Mouse (Mus musculus) MEL (cell line): ENCODE data around the gene Rnaseh2c. TPM values are rescaled to one million over a fixed set of nuclear protein-coding genes. Genes with fewer than 3 reads are reported as not detected.

ENCODE experiments used
- DNase-seq: peaks from one replicate; pipeline ENCODE4 v3.0.0; 2011; ENCODE audit warnings: low read depth, low spot score
- H3K27ac ChIP-seq: 2 replicates; pipeline ENCODE4 v1.5.1; 2012; ENCODE audit warnings: low read depth, mild to moderate bottlenecking, control low read depth, low read length, moderate library complexity; ENCODE audit not compliant: control insufficient read depth
- H3K27me3 ChIP-seq, 2 experiments: fragments of 150-350 bp in 1 of 2; sonication (generic) in 1 of 2; 2 replicates each; pipeline ENCODE4 v1.6.1; 2012; ENCODE audit warnings: low read length in 2 of 2, mild to moderate bottlenecking in 2 of 2, improper control_type of control experiment in 1 of 2, moderate library complexity in 1 of 2; ENCODE audit not compliant: insufficient read depth in 2 of 2, control insufficient read depth in 1 of 2
- H3K36me3 ChIP-seq, 2 experiments: 2 replicates each; pipeline ENCODE4 v1.6.1; 2012 to 2014; ENCODE audit warnings: low read length in 2 of 2, improper control_type of control experiment in 1 of 2, inconsistent platforms in 1 of 2, mild to moderate bottlenecking in 1 of 2; ENCODE audit not compliant: insufficient read depth in 2 of 2, control insufficient read depth in 1 of 2
- H3K4me1 ChIP-seq, 2 experiments: fragments of 150-350 bp in 1 of 2; sonication (generic) in 1 of 2; 2 replicates each; pipeline ENCODE4 v1.6.1; 2012; ENCODE audit warnings: low read length in 2 of 2, improper control_type of control experiment in 1 of 2, mild to moderate bottlenecking in 1 of 2; ENCODE audit not compliant: insufficient read depth in 2 of 2, control insufficient read depth in 1 of 2
- H3K4me3 ChIP-seq, 2 experiments: fragments of 150-350 bp in 1 of 2; sonication (generic) in 1 of 2; 2 replicates each; pipeline ENCODE4 v1.5.1; 2012; ENCODE audit warnings: low read depth in 2 of 2, low read length in 2 of 2, mild to moderate bottlenecking in 2 of 2, moderate library complexity in 2 of 2, control low read depth in 1 of 2, improper control_type of control experiment in 1 of 2; ENCODE audit not compliant: control insufficient read depth in 1 of 2, insufficient read depth in 1 of 2
- H3K79me2 ChIP-seq: 2 replicates; pipeline ENCODE4 v1.6.1; 2012; ENCODE audit warnings: mild to moderate bottlenecking, low read length, moderate library complexity; ENCODE audit not compliant: control insufficient read depth, poor library complexity, insufficient read depth
- H3K9ac ChIP-seq: 2 replicates; pipeline ENCODE4 v1.6.1; 2012; ENCODE audit warnings: low read depth, mild to moderate bottlenecking, control low read depth, low read length, moderate library complexity; ENCODE audit not compliant: control insufficient read depth, poor library complexity, severe bottlenecking
- H3K9me3 ChIP-seq: fragments of 150-350 bp; sonication (generic); replicated peaks from 2 replicates; pipeline ENCODE4 v1.6.1; 2012; ENCODE audit warnings: mild to moderate bottlenecking, low read length, improper control_type of control experiment, moderate library complexity; ENCODE audit not compliant: insufficient read depth
- ELF1 ChIP-seq: IDR thresholded peaks from 2 replicates; pipeline ENCODE4 v1.6.1; 2014; ENCODE audit warnings: low read depth, mild to moderate bottlenecking, inconsistent platforms, low read length, improper control_type of control experiment, moderate library complexity
- ETS1 ChIP-seq: IDR thresholded peaks from 2 replicates; pipeline ENCODE4 v1.6.1; 2012; ENCODE audit warnings: low read depth, mild to moderate bottlenecking, inconsistent platforms, low read length, improper control_type of control experiment, moderate library complexity
- HCFC1 ChIP-seq: IDR thresholded peaks from 2 replicates; pipeline ENCODE4 v1.6.1; 2012; ENCODE audit warnings: low read depth, mild to moderate bottlenecking, inconsistent platforms, low read length, improper control_type of control experiment, moderate library complexity
- MAX ChIP-seq: IDR thresholded peaks from 2 replicates; pipeline ENCODE4 v1.6.1; 2011; ENCODE audit warnings: low read length, improper control_type of control experiment
- MAZ ChIP-seq: IDR thresholded peaks from 2 replicates; pipeline ENCODE4 v1.6.1; 2012; ENCODE audit warnings: low read depth, mild to moderate bottlenecking, inconsistent platforms, low read length, improper control_type of control experiment
- MEF2A ChIP-seq: IDR thresholded peaks from 2 replicates; pipeline ENCODE4 v1.6.1; 2014; ENCODE audit warnings: low read depth, mild to moderate bottlenecking, inconsistent platforms, low read length, improper control_type of control experiment; ENCODE audit not compliant: poor library complexity, insufficient replicate concordance, severe bottlenecking; ENCODE audit errors: extremely low read depth
- MXI1 ChIP-seq: IDR thresholded peaks from 2 replicates; pipeline ENCODE4 v1.6.1; 2011; ENCODE audit warnings: mild to moderate bottlenecking, low read depth, low read length, improper control_type of control experiment
- MYB ChIP-seq: IDR thresholded peaks from 2 replicates; pipeline ENCODE4 v1.6.1; 2011; ENCODE audit warnings: mild to moderate bottlenecking, low read depth, low read length, improper control_type of control experiment
- MYC ChIP-seq: IDR thresholded peaks from 2 replicates; pipeline ENCODE4 v1.6.1; 2011; ENCODE audit warnings: low read depth, mild to moderate bottlenecking, low read length, improper control_type of control experiment, moderate library complexity
- NELFE ChIP-seq: IDR thresholded peaks from 2 replicates; pipeline ENCODE4 v1.6.1; 2011; ENCODE audit warnings: low read depth, low read length, improper control_type of control experiment
- NRF1 ChIP-seq: IDR thresholded peaks from 2 replicates; pipeline ENCODE4 v1.6.1; 2014; ENCODE audit warnings: low read depth, mild to moderate bottlenecking, inconsistent platforms, low read length, improper control_type of control experiment, moderate library complexity; ENCODE audit not compliant: poor library complexity, insufficient read depth, severe bottlenecking
- POLR2A ChIP-seq, 2 experiments: IDR thresholded peaks; 2 replicates each; pipeline ENCODE4 v1.6.1; 2011 to 2012; ENCODE audit warnings: low read length in 2 of 2, mild to moderate bottlenecking in 2 of 2, control low read depth in 1 of 2, improper control_type of control experiment in 1 of 2, low read depth in 1 of 2, moderate library complexity in 1 of 2; ENCODE audit not compliant: control insufficient read depth in 1 of 2, insufficient read depth in 1 of 2, poor library complexity in 1 of 2
- POLR2AphosphoS2 ChIP-seq: IDR thresholded peaks from 2 replicates; pipeline ENCODE4 v1.6.1; 2011; ENCODE audit warnings: low read length, improper control_type of control experiment
- POLR2AphosphoS5 ChIP-seq: IDR thresholded peaks from 2 replicates; pipeline ENCODE4 v1.6.1; 2012; ENCODE audit warnings: low read depth, borderline replicate concordance, mild to moderate bottlenecking, inconsistent platforms, low read length, moderate library complexity, mixed read lengths
- SIN3A ChIP-seq: IDR thresholded peaks from 2 replicates; pipeline ENCODE4 v1.6.1; 2012; ENCODE audit warnings: low read length, improper control_type of control experiment, inconsistent platforms
- TCF12 ChIP-seq: IDR thresholded peaks from 2 replicates; pipeline ENCODE4 v1.6.1; 2014; ENCODE audit warnings: low read depth, mild to moderate bottlenecking, inconsistent platforms, low read length, improper control_type of control experiment, moderate library complexity
- ZC3H11A ChIP-seq: IDR thresholded peaks from 2 replicates; pipeline ENCODE4 v1.6.1; 2012; ENCODE audit warnings: low read depth, mild to moderate bottlenecking, inconsistent platforms, low read length, improper control_type of control experiment
- ZMIZ1 ChIP-seq: IDR thresholded peaks from 2 replicates; pipeline ENCODE4 v1.6.1; 2012; ENCODE audit warnings: low read depth, mild to moderate bottlenecking, inconsistent platforms, low read length, improper control_type of control experiment, moderate library complexity
- polyA plus RNA-seq, 2 experiments: library from polyadenylated mRNA; stranded (reverse) in 1 of 2; unstranded in 1 of 2; fragments of >175 nt in 1 of 2; fragments of >200 nt in 1 of 2; gene quantifications; 2 replicates each; pipeline versions ENCODE4 v1.2.1 to v1.2.4; 2012; ENCODE audit warnings: low replicate concordance in 2 of 2, low read depth in 1 of 2; ENCODE audit not compliant: insufficient read length in 2 of 2, insufficient read depth in 1 of 2, missing spikeins in 1 of 2
- total RNA-seq: library from RNA; depleted of rRNA; stranded (reverse); fragments of 300-350 nt; gene quantifications from 2 replicates; pipeline ENCODE4 v1.2.3, GENCODE M21; 2012

Rnaseh2c gene
- total and polyA plus RNA-seq, 3 experiments, result 109 to 165 TPM; not detected in 1

GRCm38 (mm10) chr19:5636571-5637041 is 34.9 kb downstream of the Rnaseh2c start (continued):
- no peak for TF ChIP-seq MEF2A

- H3K4me1 ChIP-seq, result peaks cover 0 to 18% of the 10 kb centered on the region in 2 experiments; a peak in 3 of 4 replicates
- peak; percentile 91 for DNase-seq
- H3K27me3 ChIP-seq, result no peaks in the 10 kb centered on the region
- TF ChIP-seq NELFE (peak; percentile 78), POLR2AphosphoS5 (no peak), ZMIZ1 (peak; percentile 25; the same call in 1 of the 2 replicates), ELF1 (peak; percentile 40; the same call in 1 of the 2 replicates), MXI1 (peak; percentile 68), MAX (peak; percentile 67), NRF1 (peak; percentile 73), HCFC1 (peak; percentile 64; the same call in 1 of the 2 replicates), ETS1 (peak; percentile 77), MYB (no peak), ZC3H11A (no peak), POLR2AphosphoS2 (peak; percentile 26; the same call in 1 of the 2 replicates), MEF2A (no peak), SIN3A (peak; percentile 42), POLR2A (IDR thresholded peaks at IDR 0.05; ENCODE audit: control insufficient read depth in 1 of 2, insufficient read depth in 1 of 2, low read depth in 1 of 2, low read length in 2 of 2, poor library complexity in 1 of 2) (peak; percentile 78 to 87; a peak in 3 of 4 replicates), TCF12 (0 out of 2 replicates have a peak, but pooled peaks have one; percentile 23), MYC (peak; percentile 74), MAZ (peak; percentile 41; the same call in 1 of the 2 replicates)
- H3K9me3 ChIP-seq, result no peaks in the 10 kb centered on the region
- peaks cover 5 to 12% of the 10 kb centered on the region in 2 experiments for H3K36me3 ChIP-seq
- H3K79me2 ChIP-seq, result peaks cover 16% of the 10 kb centered on the region
- peak within 1 kb of the TSS; percentile 97 for H3K9ac ChIP-seq
- peak within 1 kb of the TSS; percentile 94 to 97 for H3K4me3 ChIP-seq
- H3K27ac ChIP-seq, result peak within 1 kb of the TSS; percentile 60
Measured at GRCm38 (mm10) chr19:5637069-5638047, 35.7 kb downstream of the Rnaseh2c start, which contains the start of gene Rela. Gene Rela, plus strand, starts transcription at chr19:5637483.
